Mouse (Mus musculus): ENCODE data around the gene Lamb2.
A peak's percentile ranks its signal among the peaks of the same experiment; 100 is the strongest.

DNA sequence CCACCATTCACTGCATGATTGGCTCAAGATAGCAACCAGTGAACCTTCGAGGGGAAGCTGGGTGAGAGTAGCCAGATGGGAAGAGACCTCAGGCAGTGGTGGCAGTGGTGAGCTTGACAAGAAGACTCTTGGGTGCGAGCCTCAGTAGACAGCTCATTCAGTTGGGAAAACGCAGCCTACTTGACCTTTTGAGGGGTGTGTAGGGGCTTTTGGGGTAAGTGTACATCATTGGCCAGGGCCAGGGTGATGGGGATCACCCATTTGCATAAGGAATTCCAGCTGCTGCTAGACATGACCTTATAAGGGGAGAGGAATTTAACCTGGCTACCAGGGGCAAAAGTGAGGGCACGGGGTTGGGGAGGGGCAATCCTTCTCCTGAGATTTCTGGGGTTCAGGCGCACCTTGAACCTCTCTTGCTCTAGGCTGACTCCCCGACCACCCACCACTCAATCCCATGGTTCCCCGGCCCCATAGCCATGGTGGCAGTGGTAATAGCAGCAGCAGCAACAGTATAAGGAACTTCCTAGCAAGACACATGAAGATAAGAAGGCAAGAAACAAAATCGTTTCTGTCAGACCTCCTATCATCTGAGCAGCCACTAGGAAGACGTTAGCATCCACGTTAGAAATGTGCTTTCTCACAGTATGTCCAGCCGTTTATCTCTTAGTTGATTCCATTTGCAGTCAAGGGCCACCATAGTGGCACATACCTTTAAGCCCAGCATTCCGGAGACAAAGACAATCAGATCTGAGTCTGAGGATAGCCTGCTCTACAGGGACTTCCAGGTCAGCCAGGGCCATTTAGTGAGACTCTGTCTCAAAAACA is 23.6 kb upstream of the Lamb2 start:
- TF ChIP-seq EP300 (IDR thresholded peaks at IDR 0.05; ENCODE audit: low read depth) (0 out of 2 replicates have a peak, but pooled peaks have one; percentile 16), CTCF (IDR thresholded peaks at IDR 0.05; ENCODE audit: low read depth) (no peak)
